Mouse (Mus musculus): ENCODE results near the gene Rnf217.

- TF ChIP-seq POLR2A (IDR thresholded peaks at IDR 0.05; ENCODE audit: borderline replicate concordance, control insufficient read depth, low read depth, low read length) (no peak), CTCF (IDR thresholded peaks at IDR 0.05; ENCODE audit: control insufficient read depth, insufficient read depth, low read length) (no peak)
Measured at GRCm38 (mm10) chr10:31463044-31463443, 145.9 kb downstream of the Rnf217 start.
